Mouse (Mus musculus): ENCODE data around the gene Adcy7.

Adcy7 gene

GRCm38 (mm10) chr8:88272231-88273050 is at the start of gene Adcy7:
Gene Adcy7 (plus strand): TSS chr8:88272403.
- DNase-seq (ENCODE audit: low read depth in 1 of 2, low spot score in 2 of 2), result no peak

- DNase-seq (ENCODE audit: low read depth in 1 of 2, low spot score in 2 of 2), result no peak
Observed at GRCm38 (mm10) chr8:88225358-88225757, 46.8 kb upstream of the Adcy7 start.

- DNase-seq (ENCODE audit: low read depth in 1 of 2, low spot score in 2 of 2), result no peak
Observed at GRCm38 (mm10) chr8:88227851-88228250, 44.4 kb upstream of the Adcy7 start.

GRCm38 (mm10) chr8:88228286-88228685 is 43.9 kb upstream of the Adcy7 start:
- DNase-seq (ENCODE audit: low read depth in 1 of 2, low spot score in 2 of 2), result no peak

- no peak for DNase-seq (ENCODE audit: low read depth in 1 of 2, low spot score in 2 of 2)
Observed at GRCm38 (mm10) chr8:88228800-88229199, 43.4 kb upstream of the Adcy7 start.

GRCm38 (mm10) chr8:88236666-88237065 is 35.5 kb upstream of the Adcy7 start:
- DNase-seq (ENCODE audit: low read depth in 1 of 2, low spot score in 2 of 2), result no peak

- no peak for DNase-seq (ENCODE audit: low read depth in 1 of 2, low spot score in 2 of 2)
Observed at GRCm38 (mm10) chr8:88237606-88238005, 34.6 kb upstream of the Adcy7 start.

- no peak for DNase-seq (ENCODE audit: low read depth in 1 of 2, low spot score in 2 of 2)
Observed at GRCm38 (mm10) chr8:88239277-88239676, 32.9 kb upstream of the Adcy7 start.

- no peak for DNase-seq (ENCODE audit: low read depth in 1 of 2, low spot score in 2 of 2)
Observed at GRCm38 (mm10) chr8:88241871-88242270, 30.3 kb upstream of the Adcy7 start.

- peak in 1 of 2 experiments; percentile 24 for DNase-seq (ENCODE audit: low read depth in 1 of 2, low spot score in 2 of 2)
Observed at GRCm38 (mm10) chr8:88244298-88244697, 27.9 kb upstream of the Adcy7 start.

GRCm38 (mm10) chr8:88252791-88253190 is 19.4 kb upstream of the Adcy7 start:
- no peak for DNase-seq (ENCODE audit: low read depth in 1 of 2, low spot score in 2 of 2)

- DNase-seq (ENCODE audit: low read depth in 1 of 2, low spot score in 2 of 2), result no peak
Observed at GRCm38 (mm10) chr8:88254957-88255356, 17.2 kb upstream of the Adcy7 start.

- DNase-seq (ENCODE audit: low read depth in 1 of 2, low spot score in 2 of 2), result no peak
Observed at GRCm38 (mm10) chr8:88258024-88258423, 14.2 kb upstream of the Adcy7 start.

GRCm38 (mm10) chr8:88258544-88258943 is 13.7 kb upstream of the Adcy7 start:
- DNase-seq (ENCODE audit: low read depth in 1 of 2, low spot score in 2 of 2), result no peak

- no peak for DNase-seq (ENCODE audit: low read depth in 1 of 2, low spot score in 2 of 2)
Observed at GRCm38 (mm10) chr8:88260466-88260980, 11.7 kb upstream of the Adcy7 start.

- no peak for DNase-seq (ENCODE audit: low read depth in 1 of 2, low spot score in 2 of 2)
Observed at GRCm38 (mm10) chr8:88262831-88263635, 9.2 kb upstream of the Adcy7 start.

- DNase-seq (ENCODE audit: low read depth in 1 of 2, low spot score in 2 of 2), result no peak
Observed at GRCm38 (mm10) chr8:88265511-88265910, 6.7 kb upstream of the Adcy7 start.

- peak in 1 of 2 experiments; percentile 68 for DNase-seq (ENCODE audit: low read depth in 1 of 2, low spot score in 2 of 2)
Observed at GRCm38 (mm10) chr8:88266170-88266800, 5.9 kb upstream of the Adcy7 start.

- DNase-seq (ENCODE audit: low read depth in 1 of 2, low spot score in 2 of 2), result no peak
Observed at GRCm38 (mm10) chr8:88266801-88267403, 5.3 kb upstream of the Adcy7 start.

GRCm38 (mm10) chr8:88269107-88269875 is 2.9 kb upstream of the Adcy7 start:
- DNase-seq (ENCODE audit: low read depth in 1 of 2, low spot score in 2 of 2), result no peak

Measured in monocyte, adult 2 months (primary cell).